Mouse (Mus musculus) brain, embryonic 14.5 days (tissue): ENCODE results near the gene Sgms1.

Experiments used
- CTCF ChIP-seq: fragments of 200-500 bp; IDR thresholded peaks from 2 replicates; pipeline ENCODE4 v1.5.1; 2012; ENCODE audit warnings: inconsistent platforms, mild to moderate bottlenecking, moderate library complexity, borderline replicate concordance; ENCODE audit not compliant: insufficient read depth, insufficient read length; ENCODE audit errors: extremely low read depth
- POLR2A ChIP-seq: fragments of 200-500 bp; IDR thresholded peaks from 2 replicates; pipeline ENCODE4 v1.6.1; 2012; ENCODE audit warnings: mild to moderate bottlenecking, inconsistent platforms, borderline replicate concordance; ENCODE audit not compliant: poor library complexity, insufficient read depth, insufficient read length, severe bottlenecking; ENCODE audit errors: extremely low read depth

- no peak for TF ChIP-seq POLR2A
- no peak for TF ChIP-seq CTCF
Observed at GRCm38 (mm10) chr19:32277287-32277686, 112.2 kb downstream of the Sgms1 start.
